Mouse (Mus musculus) heart, adult 11 months (tissue): ENCODE data around the gene Pik3ap1.
"Not testable (repeated sequence)": the region's sequence is repeated elsewhere in the genome, so short reads cannot be mapped to it uniquely, and the experiment has no call there.

Experiments used
- DNase-seq: peaks from one replicate; pipeline ENCODE4 v3.0.0; 2022

The Pik3ap1 gene

GRCm38 (mm10) chr19:41328743-41329142, 56.2 kb downstream of the Pik3ap1 start:
- no peak for DNase-seq

- DNase-seq, result no peak
These were observed 61.1 kb downstream of the Pik3ap1 start for GRCm38 (mm10) chr19:41323813-41324212.

- no peak for DNase-seq
These were observed 61.8 kb downstream of the Pik3ap1 start for GRCm38 (mm10) chr19:41323125-41323524.

- DNase-seq, result peak; percentile 97
These were observed 63.8 kb downstream of the Pik3ap1 start for GRCm38 (mm10) chr19:41321149-41321548.

- no peak for DNase-seq
These were observed 67.4 kb downstream of the Pik3ap1 start for GRCm38 (mm10) chr19:41317315-41318095.

GRCm38 (mm10) chr19:41314696-41315095, 70.2 kb downstream of the Pik3ap1 start:
- DNase-seq, result no peak

- DNase-seq, result no peak
These were observed 71.2 kb downstream of the Pik3ap1 start for GRCm38 (mm10) chr19:41313663-41314062.

- DNase-seq, result not testable (repeated sequence)
These were observed 72.3 kb downstream of the Pik3ap1 start for GRCm38 (mm10) chr19:41312587-41312986.

GRCm38 (mm10) chr19:41312027-41312426, 72.9 kb downstream of the Pik3ap1 start:
- no peak for DNase-seq

GRCm38 (mm10) chr19:41310971-41311703, 73.8 kb downstream of the Pik3ap1 start:
- peak; percentile 94 for DNase-seq

GRCm38 (mm10) chr19:41303933-41304332, 81.0 kb downstream of the Pik3ap1 start:
- no peak for DNase-seq

GRCm38 (mm10) chr19:41303433-41303832, 81.5 kb downstream of the Pik3ap1 start:
- no peak for DNase-seq

GRCm38 (mm10) chr19:41301856-41302255, 83.0 kb downstream of the Pik3ap1 start:
- no peak for DNase-seq

- no peak for DNase-seq
These were observed 85.5 kb downstream of the Pik3ap1 start for GRCm38 (mm10) chr19:41299446-41299845.

- no peak for DNase-seq
These were observed 93.8 kb downstream of the Pik3ap1 start for GRCm38 (mm10) chr19:41290952-41291619.

GRCm38 (mm10) chr19:41288568-41288967, 96.3 kb downstream of the Pik3ap1 start:
- DNase-seq, result no peak

GRCm38 (mm10) chr19:41287224-41287623, 97.7 kb downstream of the Pik3ap1 start:
- peak; percentile 91 for DNase-seq

- DNase-seq, result no peak
These were observed 100.4 kb downstream of the Pik3ap1 start for GRCm38 (mm10) chr19:41284515-41284914.

GRCm38 (mm10) chr19:41282718-41283117, 102.2 kb downstream of the Pik3ap1 start:
- DNase-seq, result no peak

- DNase-seq, result peak; percentile 90
These were observed 102.7 kb downstream of the Pik3ap1 start for GRCm38 (mm10) chr19:41282216-41282615.

- DNase-seq, result peak; percentile 69
These were observed 105.1 kb downstream of the Pik3ap1 start for GRCm38 (mm10) chr19:41279724-41280244.

- DNase-seq, result peak; percentile 90
These were observed 106.3 kb downstream of the Pik3ap1 start for GRCm38 (mm10) chr19:41278606-41279005.

GRCm38 (mm10) chr19:41275588-41275987, 109.3 kb downstream of the Pik3ap1 start:
- DNase-seq, result no peak
